In genomic region chr16:60435283-60435682, GRCm38 (mm10) we compare ENCODE assay signal across 9 mouse cellular contexts.
DNase-seq lines count a peak whose midpoint lies in the region; ATAC-seq and TF ChIP-seq lines count a peak whose summit lies in the region.
"Had no signal": no experiment of that assay in that cellular context is flagged by ENCODE, and none has a peak within 500 bp of the region (broad histone marks: within the 10 kb centered on the region; RNA-seq: fewer than 3 reads in every experiment).

No protein-coding gene starts in this region.

- 80% methylated on average over 1 of the region's 1 CpGs for WGBS in kidney, postnatal 0 days
- 87% methylated on average over 1 of the region's 1 CpGs for WGBS in kidney, embryonic 14.5 days
- WGBS in embryonic facial prominence, embryonic 11.5 days, result 79% methylated on average over 1 of the region's 1 CpGs
- 69% methylated on average over 1 of the region's 1 CpGs for WGBS in midbrain, postnatal 0 days

- H3K27me3 ChIP-seq in kidney, postnatal 0 days (ENCODE audit: insufficient read depth, low read length), result no peaks in the 10 kb centered on the region
- H3K27me3 ChIP-seq in kidney, embryonic 14.5 days (ENCODE audit: control insufficient read depth, insufficient read depth, low read length), result no peaks in the 10 kb centered on the region
- no peaks in the 10 kb centered on the region for H3K27me3 ChIP-seq in Patski
- H3K27me3 ChIP-seq in embryonic facial prominence, embryonic 11.5 days (ENCODE audit: control insufficient read depth, insufficient read depth, low read length), result no peaks in the 10 kb centered on the region
- no peaks in the 10 kb centered on the region for H3K27me3 ChIP-seq in midbrain, postnatal 0 days (ENCODE audit: insufficient read depth, low read length)
- H3K27me3 ChIP-seq: neural tube, embryonic 12.5 days had no signal

- no peaks in the 10 kb centered on the region for H3K36me3 ChIP-seq in kidney, postnatal 0 days (ENCODE audit: insufficient read depth, low read length)
- no peaks in the 10 kb centered on the region for H3K36me3 ChIP-seq in kidney, embryonic 14.5 days (ENCODE audit: control insufficient read depth, insufficient read depth, low read length)
- H3K36me3 ChIP-seq in embryonic facial prominence, embryonic 11.5 days (replicated peaks; ENCODE audit: control insufficient read depth, insufficient read depth, low read depth, low read length), result no peaks in the 10 kb centered on the region
- H3K36me3 ChIP-seq in midbrain, postnatal 0 days (ENCODE audit: insufficient read depth, low read length), result no peaks in the 10 kb centered on the region
- H3K36me3 ChIP-seq: neural tube, embryonic 12.5 days had no signal

- no peak for ATAC-seq in kidney, postnatal 0 days (replicated peaks; ENCODE audit: low FRiP score, low read depth)
- ATAC-seq in kidney, embryonic 14.5 days (ENCODE audit: low FRiP score, low TSS enrichment), result no peak
- ATAC-seq in Patski, result no peak
- ATAC-seq in embryonic facial prominence, embryonic 11.5 days (replicated peaks; ENCODE audit: insufficient number of reproducible peaks, low FRiP score, low TSS enrichment, low read depth), result no peak
- ATAC-seq in midbrain, postnatal 0 days (ENCODE audit: low FRiP score), result no peak
- ATAC-seq in megakaryocyte-erythroid progenitor cell, adult 5-6 weeks (replicated peaks; ENCODE audit: low FRiP score, low TSS enrichment, poor library complexity, severe bottlenecking), result no peak

- CTCF ChIA-PET in Patski (lab: Charles Lee), result no interaction called here

- DNase-seq in kidney, postnatal 0 days (ENCODE audit: low spot score), result no peak
- peak; percentile 13 for DNase-seq in A20 (ENCODE audit: low read depth, low spot score)
- no peak for DNase-seq in Patski (ENCODE audit: low read depth, low spot score)
- peak; percentile 6 for DNase-seq in embryonic facial prominence, embryonic 11.5 days (ENCODE audit: low spot score)
- no peak for DNase-seq in midbrain, postnatal 0 days (ENCODE audit: low spot score)
- no peak for DNase-seq in cerebellum, postnatal 36 days

- H3K4me3 ChIP-seq in kidney, postnatal 0 days (replicated peaks; ENCODE audit: low read depth, low read length), result no peak overlapping the region
- no peak overlapping the region for H3K4me3 ChIP-seq in kidney, embryonic 14.5 days (ENCODE audit: low read length)
- no peak overlapping the region for H3K4me3 ChIP-seq in embryonic facial prominence, embryonic 11.5 days (ENCODE audit: low read depth, low read length)
- H3K4me3 ChIP-seq in midbrain, postnatal 0 days (ENCODE audit: low read depth, low read length), result no peak overlapping the region
- H3K4me3 ChIP-seq: neural tube, embryonic 12.5 days had no signal

- no peaks in the 10 kb centered on the region for H3K4me1 ChIP-seq in kidney, postnatal 0 days (replicated peaks; ENCODE audit: insufficient read depth, low read length)
- H3K4me1 ChIP-seq in kidney, embryonic 14.5 days (ENCODE audit: control insufficient read depth, insufficient read depth, low read length), result no peaks in the 10 kb centered on the region
- no peaks in the 10 kb centered on the region for H3K4me1 ChIP-seq in embryonic facial prominence, embryonic 11.5 days (ENCODE audit: control insufficient read depth, insufficient read depth, low read length)
- H3K4me1 ChIP-seq in midbrain, postnatal 0 days (ENCODE audit: insufficient read depth, low read length), result no peaks in the 10 kb centered on the region
- H3K4me1 ChIP-seq: neural tube, embryonic 12.5 days had no signal

- H3K9me3 ChIP-seq in kidney, postnatal 0 days (replicated peaks; ENCODE audit: low read length), result no peaks in the 10 kb centered on the region
- H3K9me3 ChIP-seq in kidney, embryonic 14.5 days (ENCODE audit: control insufficient read depth, low read length), result no peaks in the 10 kb centered on the region
- no peaks in the 10 kb centered on the region for H3K9me3 ChIP-seq in embryonic facial prominence, embryonic 11.5 days (replicated peaks; ENCODE audit: control insufficient read depth, low read length)
- no peaks in the 10 kb centered on the region for H3K9me3 ChIP-seq in midbrain, postnatal 0 days (ENCODE audit: low read length)
- H3K9me3 ChIP-seq: neural tube, embryonic 12.5 days had no signal

- in situ Hi-C loops in Patski (cut with MboI; ENCODE audit: low pct_unique_long_range_greater_than_20kb), result no loop called here

- no peak overlapping the region for H3K4me2 ChIP-seq in kidney, postnatal 0 days (ENCODE audit: low read length)
- H3K4me2 ChIP-seq in kidney, embryonic 14.5 days (replicated peaks; ENCODE audit: low read depth, low read length), result no peak overlapping the region
- no peak overlapping the region for H3K4me2 ChIP-seq in embryonic facial prominence, embryonic 11.5 days (ENCODE audit: low read depth, low read length)
- no peak overlapping the region for H3K4me2 ChIP-seq in midbrain, postnatal 0 days (ENCODE audit: low read depth, low read length, poor library complexity, severe bottlenecking)
- H3K4me2 ChIP-seq: neural tube, embryonic 12.5 days had no signal

- TF ChIP-seq CTCF in kidney, postnatal 0 days (IDR thresholded peaks at IDR 0.05; ENCODE audit: low read depth), result peak; percentile 55
- peak; percentile 27 for TF ChIP-seq CTCF in Patski (IDR thresholded peaks at IDR 0.05)
- TF ChIP-seq CTCF in midbrain, postnatal 0 days (IDR thresholded peaks at IDR 0.05), result peak; percentile 38

- POLR2A ChIA-PET in Patski (lab: Charles Lee), result no interaction called here

- no peak overlapping the region for H3K27ac ChIP-seq in kidney, postnatal 0 days
- no peak overlapping the region for H3K27ac ChIP-seq in kidney, embryonic 14.5 days (ENCODE audit: low read depth, low read length)
- no peak overlapping the region for H3K27ac ChIP-seq in embryonic facial prominence, embryonic 11.5 days (replicated peaks; ENCODE audit: low read depth, low read length)
- no peak overlapping the region for H3K27ac ChIP-seq in midbrain, postnatal 0 days (ENCODE audit: low read depth, low read length)
- H3K27ac ChIP-seq: neural tube, embryonic 12.5 days had no signal

- H3K9ac ChIP-seq in kidney, postnatal 0 days (ENCODE audit: low read depth, low read length), result no peak overlapping the region
- H3K9ac ChIP-seq in kidney, embryonic 14.5 days (ENCODE audit: low read depth, low read length), result no peak overlapping the region
- H3K9ac ChIP-seq in embryonic facial prominence, embryonic 11.5 days (replicated peaks; ENCODE audit: low read length), result no peak overlapping the region
- H3K9ac ChIP-seq in midbrain, postnatal 0 days (replicated peaks; ENCODE audit: low read length, poor library complexity, severe bottlenecking), result no peak overlapping the region
- H3K9ac ChIP-seq: neural tube, embryonic 12.5 days had no signal

Comparison
In these comparisons a context has a peak if more than half of its experiments do, and no peak if none do; other contexts are left out.
1. DNase-seq: peak in A20 (single experiment) and embryonic facial prominence, embryonic 11.5 days (single experiment); none in kidney, postnatal 0 days (single experiment), Patski (single experiment), midbrain, postnatal 0 days (single experiment) and cerebellum, postnatal 36 days (0 of 2).
2. Peak in every context shown above with its lines, with median percentiles within 50 percentile points of each other: CTCF ChIP-seq.